Mouse (Mus musculus) gastrocnemius, postnatal 14 days (tissue): Measurements from ENCODE around the gene Rab3a. TPM values are rescaled to one million over a fixed set of nuclear protein-coding genes. Genes with fewer than 3 reads are reported as not detected.

Experiments
- DNase-seq: peaks from one replicate; pipeline ENCODE4 v3.0.0; 2021; ENCODE audit warnings: mixed read lengths
- intact Hi-C: fragments of 180-260 bp; cut with DNase I; formaldehyde crosslinking; loops from one replicate; pipeline ENCODE4 v1.15.1; 2025; ENCODE audit warnings: low total_unique reads
- long read RNA-seq, 2 experiments: library from polyadenylated mRNA; stranded (forward); transcript quantifications; one replicate each; pipeline ENCODE4 v2.0.0; 2021
- total RNA-seq, 2 experiments: library from RNA; stranded (reverse); gene quantifications; 2 replicates each; pipeline ENCODE4 v1.2.3; 2021

The Rab3a gene
- total RNA-seq, result 10 to 100 TPM; 44.3 to 45.1 TPM
- long read RNA-seq, experiment 1, transcript Rab3a-201 (5 exons, 1,363 nt), result major isoform, 35 of 59 reads
- long read RNA-seq, experiment 1, partial matches to known transcripts, result 4 of 59 reads
- long read RNA-seq, experiment 1, other reads (novel, unspliced or antisense), result 20 of 59 reads
- long read RNA-seq, experiment 2, transcript Rab3a-201 (5 exons, 1,363 nt), result major isoform, 42 of 72 reads
- long read RNA-seq, experiment 2, partial matches to known transcripts, result 5 of 72 reads
- long read RNA-seq, experiment 2, other reads (novel, unspliced or antisense), result 24 of 72 reads

DNA sequence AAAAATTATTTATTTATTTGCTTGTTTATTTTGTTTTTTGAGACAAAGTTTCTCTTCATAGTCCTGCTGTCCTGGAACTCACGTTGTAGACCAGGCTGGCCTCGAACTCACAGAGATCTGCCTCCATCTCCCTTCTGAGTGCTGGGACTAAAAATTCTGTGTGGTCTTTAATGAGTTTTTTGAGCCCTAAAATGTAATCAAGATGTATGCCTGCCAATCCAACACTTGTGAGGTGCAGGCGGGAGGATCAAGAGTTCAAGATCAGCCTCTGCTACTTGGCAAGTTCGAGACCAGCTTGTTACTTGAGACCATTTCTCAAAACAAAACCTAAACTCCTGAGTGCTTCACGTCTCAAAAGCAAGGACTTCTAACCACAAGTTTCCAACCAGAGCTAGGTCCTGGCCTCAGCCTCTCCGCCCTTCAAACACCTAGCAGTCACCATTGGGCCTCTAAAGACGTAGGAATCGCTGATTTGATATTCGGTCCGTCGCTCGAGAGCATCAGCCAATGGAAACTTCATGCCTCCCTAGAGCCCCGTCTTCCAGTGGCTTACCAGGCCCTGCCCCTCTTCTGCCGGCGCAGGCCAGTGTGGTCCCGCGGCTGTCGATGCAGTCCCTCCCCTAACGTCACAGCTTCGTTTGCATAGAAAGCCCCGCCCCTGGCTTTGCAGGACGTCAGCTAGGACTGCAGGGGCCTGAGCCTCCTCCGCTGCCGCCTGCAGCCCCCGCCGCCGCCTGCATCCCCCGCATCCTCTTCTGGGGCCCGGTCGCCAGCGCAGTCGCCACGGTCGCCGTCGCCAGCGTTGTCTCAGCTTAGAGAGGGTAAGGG is at the start of gene Rab3a:
Rab3a (plus strand) TSS at position 637 of the 828 bp plus-strand sequence.
- peak; percentile 97 for DNase-seq
- intact Hi-C loops, result no loop called here

DNA sequence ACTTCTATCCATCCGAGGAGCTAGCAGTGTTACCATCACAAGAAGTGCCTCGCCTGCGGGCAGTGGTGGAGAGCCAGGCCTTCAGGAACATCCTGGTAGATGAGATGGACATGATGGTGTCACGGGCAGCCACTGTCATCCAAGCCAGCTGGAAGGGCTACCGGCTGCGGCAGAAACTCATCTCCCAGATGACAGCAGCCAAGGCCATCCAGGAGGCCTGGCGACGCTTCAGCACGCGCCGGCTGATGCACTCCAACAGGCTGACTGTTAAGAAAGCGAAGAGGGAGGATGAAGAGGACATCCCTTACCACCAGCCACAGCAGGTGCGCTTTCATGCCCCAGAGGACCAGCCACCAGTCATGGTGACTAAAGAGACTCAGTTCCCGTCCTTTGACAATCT is 46.2 kb upstream of the Rab3a start:
- peak; percentile 58 for DNase-seq

GRCm38 (mm10) chr8:70709794-70710193 is 44.7 kb upstream of the Rab3a start:
- intact Hi-C loops, result loop anchor here (5.0 to 10.0 kb wide), 2 partner anchors 38 to 85 kb away; no protein-coding TSS in a partner anchor
- no peak for DNase-seq

More for the DNA sequence above, 46.2 kb upstream of the Rab3a start:
- intact Hi-C loops, result loop anchor here (10.0 kb wide), 1 partner anchor 83 kb away; no protein-coding TSS in a partner anchor

- intact Hi-C loops, result loop anchor here (5.0 kb wide), 1 partner anchor 37 kb away; no protein-coding TSS in a partner anchor
- peak; percentile 76 for DNase-seq
Observed at GRCm38 (mm10) chr8:70710296-70710695, 44.2 kb upstream of the Rab3a start.

GRCm38 (mm10) chr8:70711041-70711440 is 43.4 kb upstream of the Rab3a start:
- DNase-seq, result peak; percentile 11
- intact Hi-C loops, result loop anchor here (5.0 kb wide), 1 partner anchor 36 kb away; no protein-coding TSS in a partner anchor

DNA sequence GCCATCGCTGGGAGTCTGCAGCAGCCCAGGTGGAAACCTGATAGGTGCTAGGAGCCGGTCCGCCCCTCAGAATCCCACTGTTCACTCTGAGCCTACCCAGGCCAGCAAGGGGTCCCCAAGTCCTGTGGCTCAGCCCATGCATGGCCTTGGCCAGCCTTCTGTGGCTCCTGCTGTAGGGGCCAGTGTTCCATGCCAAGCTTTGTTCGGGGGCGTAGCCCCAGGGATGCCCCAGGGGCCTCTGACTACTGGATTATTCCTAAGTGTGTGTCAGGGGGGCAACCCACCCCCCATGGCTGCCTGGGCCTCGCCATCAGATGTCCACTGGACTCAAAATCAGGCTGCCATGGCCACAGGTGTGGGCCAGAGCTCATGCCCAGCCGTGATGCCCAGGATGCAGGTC is 40.5 kb upstream of the Rab3a start:
- no peak for DNase-seq
- intact Hi-C loops, result loop anchor here (5.0 kb wide), 1 partner anchor 33 kb away; no protein-coding TSS in a partner anchor

DNA sequence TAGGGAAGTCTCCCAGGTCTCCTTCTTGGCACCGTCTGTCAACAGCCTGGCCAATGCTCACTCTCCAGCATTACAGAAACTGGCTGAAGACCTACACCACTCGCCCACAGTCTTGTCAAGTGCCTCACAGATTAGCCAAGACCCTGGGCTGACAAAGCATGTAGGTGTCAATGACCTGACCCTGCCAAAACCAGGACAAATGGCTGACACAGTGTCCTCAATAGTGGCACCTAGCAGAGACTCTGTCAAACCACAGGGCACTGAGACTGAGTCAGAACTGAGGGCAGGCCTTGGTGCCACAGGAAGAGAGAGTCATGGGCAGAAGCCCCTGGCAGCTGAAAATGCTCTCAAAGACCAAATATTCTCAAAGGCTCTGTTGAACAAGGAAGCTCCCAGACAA is 39.4 kb upstream of the Rab3a start:
- DNase-seq, result no peak
- intact Hi-C loops, result no loop called here

DNA sequence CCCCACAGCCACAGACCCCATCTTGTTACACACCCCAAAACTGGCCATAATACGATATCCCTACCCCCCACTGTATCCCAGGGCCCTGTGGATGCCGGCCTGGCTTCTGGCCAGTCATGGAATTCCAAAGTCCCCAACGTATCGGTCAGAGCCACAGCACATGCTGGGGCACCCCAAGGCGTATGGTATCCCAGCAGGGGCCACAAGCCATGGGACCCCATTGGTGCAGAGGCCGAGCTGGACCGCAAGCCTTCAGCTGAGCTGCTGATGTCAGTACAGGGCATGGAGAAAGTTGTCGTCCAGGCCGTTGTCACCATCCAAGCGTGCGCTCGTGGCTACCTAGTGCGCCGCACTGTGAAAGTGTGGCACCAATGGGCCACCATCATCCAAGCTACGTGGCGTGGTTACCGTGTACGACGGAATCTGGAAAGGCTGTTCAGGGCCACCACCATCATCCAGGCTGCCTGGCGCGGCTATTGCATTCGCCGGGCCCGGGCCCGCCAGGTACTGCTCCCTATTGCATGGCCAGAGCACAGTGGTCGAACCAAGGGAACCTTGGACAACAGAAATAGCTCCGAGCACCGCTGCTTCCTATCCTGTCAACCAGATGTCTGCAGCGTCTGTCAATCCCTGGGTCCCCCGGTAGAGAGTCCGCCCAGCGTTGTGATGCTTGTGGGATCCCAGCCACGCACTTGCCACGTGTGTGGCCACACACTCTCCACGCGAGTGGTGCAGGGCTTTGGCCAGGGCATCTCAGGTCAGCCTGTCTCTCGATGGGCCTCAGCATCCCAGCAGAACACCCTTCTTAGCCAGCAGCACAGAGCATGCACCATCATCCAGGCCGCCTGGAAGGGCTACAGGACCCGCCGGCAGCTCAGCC is 37.7 kb upstream of the Rab3a start:
- no peak for DNase-seq
- intact Hi-C loops, result no loop called here

DNA sequence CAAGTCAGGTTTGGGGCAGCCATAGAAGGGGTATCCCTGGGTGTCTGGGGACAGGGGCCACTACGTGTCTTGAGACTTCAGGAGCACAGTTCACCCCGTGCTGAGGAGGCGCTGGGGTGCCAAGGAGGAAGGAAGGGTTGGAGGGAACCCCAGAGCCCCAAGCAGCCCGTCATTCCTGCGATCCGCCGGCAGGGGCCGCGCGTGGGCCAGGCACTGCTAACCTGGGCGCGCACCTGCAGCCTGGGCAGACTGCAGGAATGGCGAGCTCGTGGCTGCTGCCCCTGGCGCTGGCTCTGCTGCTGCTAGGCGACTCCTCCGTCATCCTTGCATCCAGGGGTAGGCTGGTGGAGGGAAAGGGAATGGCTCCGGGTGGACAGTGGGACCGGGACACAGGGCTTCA is 36.2 kb upstream of the Rab3a start, which contains the start of gene Gm3336:
Gm3336 (plus strand) TSS at position 247 of the 400 bp plus-strand sequence.
- peak; percentile 56 for DNase-seq
- intact Hi-C loops, result no loop called here

DNA sequence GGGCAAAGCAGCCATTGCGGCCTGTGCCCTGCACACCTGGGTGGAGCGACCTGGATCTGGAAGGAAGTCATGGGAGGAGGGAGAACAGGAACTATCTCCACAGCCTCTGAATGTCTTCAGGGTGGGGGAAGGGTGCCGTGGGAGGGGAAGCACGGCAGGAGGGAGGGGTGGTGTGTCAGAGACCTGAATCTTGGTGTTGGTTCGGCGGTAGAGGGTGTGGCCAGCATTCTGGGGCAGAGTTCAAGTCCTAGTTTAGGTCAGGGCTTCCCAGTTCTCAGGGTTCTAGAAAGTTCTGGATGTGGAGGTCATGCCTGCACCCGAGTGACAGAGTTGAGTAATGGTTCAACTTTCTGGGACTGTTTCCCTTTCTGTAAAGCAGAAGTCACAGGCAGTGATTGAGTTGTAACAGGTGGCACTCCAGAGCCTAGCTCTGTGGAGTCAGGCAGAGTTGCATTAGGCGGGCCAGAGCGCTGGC is 34.6 kb upstream of the Rab3a start:
- peak; percentile 8 for DNase-seq
- intact Hi-C loops, result loop anchor here (5.0 kb wide), 1 partner anchor 122 kb away; no protein-coding TSS in a partner anchor

DNA sequence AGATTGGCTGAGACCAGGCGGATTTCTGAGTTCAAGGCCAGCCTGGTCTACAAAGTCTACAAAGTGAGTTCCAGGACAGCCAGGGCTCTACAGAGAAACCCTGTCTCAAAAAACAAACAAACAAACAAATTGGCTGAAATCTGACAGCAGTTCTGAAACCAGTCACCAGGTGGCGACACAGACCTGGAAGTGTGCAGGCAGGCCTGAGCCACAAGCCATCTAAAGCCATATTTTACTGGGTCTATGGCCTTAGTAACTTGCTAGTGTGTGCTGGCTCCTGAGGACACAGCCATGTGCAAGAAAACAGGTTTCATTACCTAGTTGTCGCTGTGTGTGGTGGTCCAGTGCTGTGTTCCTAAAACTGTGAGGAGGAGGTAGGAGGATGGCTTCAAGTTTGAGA is 33.7 kb upstream of the Rab3a start:
- DNase-seq, result peak; percentile 75
- intact Hi-C loops, result loop anchor here (5.0 kb wide), 1 partner anchor 122 kb away; no protein-coding TSS in a partner anchor

DNA sequence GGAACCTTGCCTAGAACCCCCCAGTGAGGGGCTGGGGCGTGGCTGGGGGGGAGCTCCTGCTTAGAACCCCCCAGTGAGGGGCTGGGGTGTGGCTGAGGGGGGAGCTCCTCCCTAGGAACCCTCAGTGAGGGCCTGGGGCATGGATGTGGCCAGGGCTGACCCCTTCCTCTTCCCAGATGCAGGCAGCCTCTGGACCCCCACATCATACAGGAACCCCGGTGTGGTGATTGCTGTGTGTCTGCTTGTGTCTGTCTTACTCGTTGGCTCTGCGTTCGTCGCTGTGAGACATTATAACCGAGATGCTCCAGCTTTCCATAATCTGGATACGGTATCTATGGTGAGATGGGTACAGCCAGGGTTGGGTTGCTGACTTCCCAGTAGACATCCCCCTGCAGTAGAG is 32.9 kb upstream of the Rab3a start:
- intact Hi-C loops, result loop anchor here (5.0 kb wide), 1 partner anchor 121 kb away; no protein-coding TSS in a partner anchor
- no peak for DNase-seq

DNA sequence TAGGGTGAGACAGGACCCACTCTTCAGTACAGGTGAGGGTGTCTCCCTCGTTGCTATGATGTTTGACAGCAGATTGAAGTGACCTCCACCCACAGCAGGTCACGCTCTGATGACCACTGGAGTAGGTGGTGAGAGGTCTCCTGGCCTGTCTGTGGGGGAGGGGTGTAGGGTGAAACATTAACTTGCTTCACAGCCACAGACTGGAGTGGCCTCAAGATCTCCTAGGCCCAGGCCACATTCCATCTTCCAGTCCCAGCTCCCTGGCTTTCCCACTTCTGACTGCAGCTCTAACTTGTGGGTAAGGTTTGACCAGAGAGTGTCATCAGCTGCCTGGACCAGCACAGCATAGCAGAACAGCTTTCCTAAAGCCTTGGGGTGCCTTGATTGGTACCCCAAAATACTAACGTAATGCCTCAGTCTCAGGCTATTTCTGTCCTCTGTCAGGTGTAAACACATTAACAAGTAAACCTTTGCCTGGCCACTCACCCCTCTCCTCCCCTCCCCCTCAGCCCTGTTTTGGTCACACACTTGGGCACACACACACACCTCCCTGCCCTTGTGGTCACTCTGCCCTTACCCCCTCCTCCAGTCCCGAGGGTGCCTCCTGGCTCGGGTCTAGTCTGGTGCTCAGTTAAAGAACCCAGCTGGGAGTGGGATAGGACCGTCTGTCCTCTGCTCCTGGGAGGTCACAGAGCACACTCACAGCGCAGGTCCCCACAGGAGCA is 30.8 kb upstream of the Rab3a start, which contains the start of gene Pde4c:
Pde4c (plus strand) TSS at position 235 of the 725 bp plus-strand sequence.
- DNase-seq, result no peak
- intact Hi-C loops, result loop anchor here (5.0 kb wide), 1 partner anchor 119 kb away; no protein-coding TSS in a partner anchor

- no peak for DNase-seq
- intact Hi-C loops, result loop anchor here (5.0 kb wide), 1 partner anchor 118 kb away; no protein-coding TSS in a partner anchor
Observed at GRCm38 (mm10) chr8:70724216-70724615, 30.3 kb upstream of the Rab3a start.

DNA sequence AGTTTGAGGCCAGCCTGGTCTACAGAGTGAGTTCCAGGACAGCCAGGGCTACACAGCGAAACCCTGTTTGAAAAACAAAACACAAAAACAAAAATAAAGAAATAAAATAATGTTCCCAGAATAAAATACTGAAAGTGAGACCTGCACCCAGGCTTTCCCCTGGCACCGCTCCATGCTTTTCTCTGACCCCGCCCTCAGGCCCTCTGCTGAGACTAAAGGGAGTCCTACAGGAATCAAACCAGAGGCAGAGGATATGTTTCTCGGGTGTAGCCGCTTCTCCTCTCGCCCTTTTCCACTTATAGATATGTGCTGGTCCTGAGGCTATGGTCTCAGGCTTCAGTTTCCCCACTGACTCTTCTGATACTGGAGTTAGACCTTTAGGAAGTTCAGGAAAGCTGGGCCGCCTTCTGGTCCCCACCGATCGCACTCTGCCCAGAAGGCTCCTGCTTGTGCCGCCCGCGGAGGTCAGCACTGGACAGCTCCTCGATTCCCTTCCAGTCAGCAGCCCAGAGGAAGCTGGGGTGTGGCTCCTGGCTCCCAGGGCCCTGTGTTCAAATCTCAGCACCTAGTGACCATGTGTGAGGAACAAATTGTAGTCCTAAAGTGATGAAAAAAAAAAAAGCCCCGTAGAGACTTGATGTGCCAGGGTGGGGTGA is 28.6 kb upstream of the Rab3a start:
- DNase-seq, result peak; percentile 24
- intact Hi-C loops, result loop anchor here (5.0 kb wide), 1 partner anchor 41 kb away; no protein-coding TSS in a partner anchor

DNA sequence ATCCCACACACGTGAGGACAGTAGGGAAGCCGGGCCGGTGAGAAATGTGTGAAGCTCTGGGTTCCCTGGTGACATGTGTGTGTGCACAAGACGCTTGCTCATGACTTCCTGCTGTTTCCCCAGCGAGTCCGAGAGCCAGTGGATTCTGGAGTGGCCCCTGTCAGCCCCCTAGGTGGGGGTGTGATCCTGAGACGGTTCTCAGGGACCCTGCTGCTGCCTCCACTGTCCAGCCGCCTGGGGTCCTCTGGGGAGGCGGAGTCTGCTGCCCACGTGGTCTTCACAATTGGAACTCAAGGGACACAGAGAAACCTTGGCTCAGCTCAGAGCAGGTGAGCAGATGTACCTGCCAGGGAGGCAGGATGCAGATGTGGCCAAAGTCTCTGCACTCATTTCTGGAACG is 27.8 kb upstream of the Rab3a start:
- DNase-seq, result no peak
- intact Hi-C loops, result loop anchor here (5.0 kb wide), 1 partner anchor 41 kb away; no protein-coding TSS in a partner anchor

DNA sequence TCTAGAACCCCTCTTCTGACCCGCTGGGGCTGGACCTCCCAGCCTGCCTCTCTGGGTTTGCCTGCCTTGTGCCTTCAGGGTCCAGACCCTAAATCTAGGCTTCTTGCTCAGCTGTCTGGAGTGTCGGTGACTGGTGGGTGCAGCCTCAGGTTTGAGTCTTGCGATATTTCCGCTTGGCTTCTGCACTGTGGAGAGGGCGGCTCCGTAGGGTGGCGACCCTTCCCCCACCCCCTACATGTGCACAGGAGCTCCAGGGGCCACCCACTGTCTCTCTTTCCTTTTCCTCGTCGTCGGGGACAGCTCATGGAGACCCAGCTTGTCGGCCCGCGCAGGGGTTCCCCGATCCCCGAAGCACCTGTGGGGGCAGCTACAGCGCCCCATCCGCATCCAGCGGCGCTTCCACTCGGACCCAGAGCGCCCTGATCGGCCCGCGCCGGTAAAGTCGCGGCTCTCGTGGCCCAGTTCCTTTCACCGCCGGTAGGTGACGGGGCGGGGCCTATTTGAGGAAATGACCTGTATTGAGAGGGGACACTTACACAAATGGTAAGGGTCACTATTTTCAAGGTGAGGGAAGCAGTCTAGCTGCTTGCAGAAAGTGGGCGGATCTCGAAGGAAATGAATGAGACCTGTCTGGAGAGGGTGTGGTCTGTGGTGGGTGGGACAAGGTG is 24.5 kb upstream of the Rab3a start:
- intact Hi-C loops, result loop anchor here (5.0 kb wide), 1 partner anchor 37 kb away; no protein-coding TSS in a partner anchor

More for the DNA sequence above, 24.5 kb upstream of the Rab3a start:
- DNase-seq, result no peak
